Mouse (Mus musculus) liver, postnatal 0 days (tissue): ENCODE data around the gene Nsmf. TPM values are rescaled to one million over a fixed set of nuclear protein-coding genes. Genes with fewer than 3 reads are reported as not detected.

Source experiments
- ATAC-seq: fragments of 200-750 bp; cut with Nextera tagmentation; 2 replicates; pipeline ENCODE4 v1.8.0; 2017; ENCODE audit warnings: mild to moderate bottlenecking, moderate library complexity
- DNase-seq: peaks from one replicate; pipeline ENCODE4 v3.0.0-alpha.2; 2016
- H3K27ac ChIP-seq: fragments of 300-500 bp; sonication (generic); 2 replicates; pipeline ENCODE4 v1.5.1; 2014; ENCODE audit warnings: antibody characterized with exemption, moderate library complexity, mild to moderate bottlenecking, low read depth
- H3K27me3 ChIP-seq: fragments of 300-500 bp; sonication (generic); 2 replicates; pipeline ENCODE4 v1.6.1; 2014; ENCODE audit warnings: low read length, control low read depth, mixed read lengths; ENCODE audit not compliant: insufficient read depth
- H3K36me3 ChIP-seq: fragments of 300-500 bp; sonication (generic); replicated peaks from 2 replicates; pipeline ENCODE4 v1.6.1; 2014; ENCODE audit warnings: mild to moderate bottlenecking, control low read depth, low read length, moderate library complexity, mixed read lengths; ENCODE audit not compliant: insufficient read depth
- H3K4me1 ChIP-seq: fragments of 300-500 bp; sonication (generic); 2 replicates; pipeline ENCODE4 v1.6.1; 2014; ENCODE audit warnings: antibody characterized with exemption, mild to moderate bottlenecking, control low read depth; ENCODE audit not compliant: insufficient read depth
- H3K4me2 ChIP-seq: fragments of 300-500 bp; sonication (generic); 2 replicates; pipeline ENCODE4 v1.6.1; 2014; ENCODE audit warnings: low read depth, mild to moderate bottlenecking, low read length, moderate library complexity, mixed read lengths
- H3K4me3 ChIP-seq: fragments of 300-500 bp; sonication (generic); 2 replicates; pipeline ENCODE4 v1.5.1; 2014; ENCODE audit warnings: low read depth, low read length
- H3K9ac ChIP-seq: fragments of 300-500 bp; sonication (generic); replicated peaks from 2 replicates; pipeline ENCODE4 v1.6.1; 2014; ENCODE audit warnings: mild to moderate bottlenecking, moderate library complexity
- H3K9me3 ChIP-seq: fragments of 300-500 bp; sonication (generic); 2 replicates; pipeline ENCODE4 v1.6.1; 2016; ENCODE audit warnings: mild to moderate bottlenecking, control low read depth, low read length, mixed read lengths
- CTCF ChIP-seq: sonication (generic); IDR thresholded peaks from 2 replicates; pipeline ENCODE4 v1.5.1; 2016; ENCODE audit warnings: antibody characterized with exemption, low read depth
- EP300 ChIP-seq: IDR thresholded peaks from 2 replicates; pipeline ENCODE4 v1.6.1; 2016; ENCODE audit warnings: antibody characterized with exemption, low read depth, mild to moderate bottlenecking
- WGBS: fragments of 180-500 bp; shearing (Covaris S2); extraction: QIAGEN DNeasy Blood & Tissue Kit; methylation state at CpG from one replicate; pipeline ENCODE4 v1.1.7; 2014; ENCODE audit not compliant: insufficient replicate concordance; 5-methylcytosine and 5-hydroxymethylcytosine counted together
- polyA plus RNA-seq: library from polyadenylated mRNA; unstranded; fragments of >200 nt; fragmentation: Nextera tagmentation; extraction: Ambion mirVana; gene quantifications from 2 replicates; pipeline ENCODE4 v1.2.1, GENCODE M21; 2015

Gene Nsmf
- polyA plus RNA-seq, 1 experiment from 2014 or later = 29.0 TPM

DNA sequence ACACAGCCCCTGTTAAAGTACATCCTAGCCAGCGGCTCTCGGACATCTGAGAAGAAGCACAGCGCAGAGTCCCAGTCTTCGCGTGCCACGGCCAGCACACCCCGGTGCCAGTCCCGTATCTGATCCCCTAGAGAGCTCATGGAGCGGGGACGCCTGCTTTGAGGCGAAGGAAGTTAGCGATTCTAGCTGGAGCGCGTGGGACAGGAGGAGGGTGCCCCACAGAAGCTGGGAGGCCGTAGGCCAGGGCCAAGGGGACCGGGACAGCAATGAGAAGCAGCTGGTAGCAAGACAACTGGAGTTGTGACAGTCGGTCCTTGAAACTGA lies 40.6 kb downstream of the Nsmf start:
- H3K27me3 ChIP-seq = no peaks in the 10 kb centered on the region
- no peaks in the 10 kb centered on the region for H3K36me3 ChIP-seq
- H3K4me1 ChIP-seq = peaks cover 12% of the 10 kb centered on the region
- H3K4me3 ChIP-seq = peak overlapping the region; percentile 15; the same call in 1 of the 2 replicates
- no peaks in the 10 kb centered on the region for H3K9me3 ChIP-seq
- no peak for DNase-seq
- WGBS = 45% methylated on average over 17 of the region's 17 CpGs
- ATAC-seq = peak; percentile 30
- TF ChIP-seq EP300 = no peak
- no peak for TF ChIP-seq CTCF
- H3K9ac ChIP-seq = peak overlapping the region; percentile 47; the same call in 1 of the 2 replicates
- peak overlapping the region; percentile 65 for H3K4me2 ChIP-seq
- H3K27ac ChIP-seq = no peak overlapping the region

DNA sequence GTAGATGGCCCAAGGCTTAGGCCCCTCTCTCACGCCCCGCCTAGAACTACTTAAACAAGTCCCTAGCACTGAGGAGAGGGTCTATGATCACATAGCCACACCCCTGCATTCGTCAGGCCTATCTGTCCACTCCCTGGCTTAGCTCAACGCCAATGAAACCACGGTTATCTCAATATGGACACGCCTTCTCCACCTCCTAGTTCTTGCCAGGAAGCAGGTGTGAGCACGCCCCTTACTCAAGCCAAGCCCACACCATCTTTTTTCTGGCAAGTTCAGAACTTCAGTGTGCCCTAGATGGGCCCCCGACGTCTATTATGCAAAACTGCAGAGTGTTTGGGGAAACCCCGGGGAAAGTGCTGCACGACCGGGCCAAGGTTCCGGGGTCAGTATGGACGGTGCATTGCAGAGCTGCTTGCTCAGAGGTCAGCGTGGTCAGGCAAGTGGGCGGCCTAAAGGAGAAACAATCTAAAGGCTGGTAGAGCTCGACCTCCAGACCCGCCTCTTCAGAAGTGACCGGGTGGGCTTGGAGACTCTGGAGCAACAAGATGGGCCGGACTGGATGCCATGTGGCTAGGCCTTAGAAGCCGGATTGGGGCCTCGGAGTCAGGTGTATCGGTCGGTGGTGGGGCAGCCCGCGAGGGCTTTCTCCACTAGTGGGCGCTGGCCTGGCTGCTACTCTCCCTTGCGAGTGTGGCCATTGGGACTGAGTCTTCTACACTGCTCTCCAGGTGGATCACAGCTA lies 41.1 kb downstream of the Nsmf start, which contains the start of gene Noxa1:
Gene Noxa1, minus strand, starts transcription at position 41 of the 742 bp plus-strand sequence.
- H3K9me3 ChIP-seq = no peaks in the 10 kb centered on the region
- no peaks in the 10 kb centered on the region for H3K36me3 ChIP-seq
- H3K9ac ChIP-seq = peak within 1 kb of the TSS; percentile 47; the same call in 1 of the 2 replicates
- TF ChIP-seq CTCF (peak; percentile 41), EP300 (no peak)
- no peak within 1 kb of the TSS for H3K27ac ChIP-seq
- peaks cover 12% of the 10 kb centered on the region for H3K4me1 ChIP-seq
- WGBS = 31% methylated on average over 28 of the region's 28 CpGs
- H3K27me3 ChIP-seq = no peaks in the 10 kb centered on the region
- H3K4me3 ChIP-seq = peak within 1 kb of the TSS; percentile 15; the same call in 1 of the 2 replicates
- peak; percentile 46 for DNase-seq
- peak within 1 kb of the TSS; percentile 65 for H3K4me2 ChIP-seq
- ATAC-seq = peak; percentile 91

DNA sequence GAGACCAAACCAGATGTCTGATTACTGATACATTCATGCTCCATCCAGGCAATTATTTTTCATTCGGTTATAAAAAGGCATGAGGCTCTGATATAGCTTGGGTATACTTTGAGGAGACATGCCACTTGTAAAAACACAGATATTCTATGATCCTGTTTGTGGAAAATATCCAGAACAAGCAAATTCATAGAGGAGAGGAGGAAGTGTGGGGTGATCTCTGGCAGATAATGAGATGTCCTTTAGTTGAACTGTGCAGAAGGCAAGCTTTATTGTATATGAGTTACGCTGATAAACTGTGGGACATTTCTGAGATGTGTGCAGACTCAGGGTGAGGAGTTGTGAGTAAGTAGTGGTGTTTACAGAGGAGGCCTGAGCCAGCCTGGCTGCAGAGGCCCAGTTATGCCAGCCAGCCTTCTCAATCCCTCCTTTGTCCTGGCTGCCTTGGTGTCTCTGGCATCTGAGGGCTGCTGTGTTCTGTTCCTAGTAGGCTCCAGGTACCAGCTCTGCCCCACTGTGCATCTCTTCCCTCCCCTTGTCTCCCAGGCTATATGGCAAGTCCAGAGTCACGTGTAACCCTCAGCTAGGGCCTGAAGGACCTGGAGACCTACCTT lies 44.0 kb downstream of the Nsmf start:
- TF ChIP-seq EP300 (no peak), CTCF (no peak)
- Histone ChIP-seq H3K4me2 (no peak overlapping the region), H3K9ac (no peak overlapping the region), H3K4me1 (peaks cover 12% of the 10 kb centered on the region), H3K4me3 (no peak overlapping the region), H3K36me3 (no peaks in the 10 kb centered on the region), H3K27ac (no peak overlapping the region), H3K9me3 (no peaks in the 10 kb centered on the region), H3K27me3 (no peaks in the 10 kb centered on the region)
- 57% methylated on average over 3 of the region's 3 CpGs for WGBS
- no peak for ATAC-seq
- DNase-seq = no peak

DNA sequence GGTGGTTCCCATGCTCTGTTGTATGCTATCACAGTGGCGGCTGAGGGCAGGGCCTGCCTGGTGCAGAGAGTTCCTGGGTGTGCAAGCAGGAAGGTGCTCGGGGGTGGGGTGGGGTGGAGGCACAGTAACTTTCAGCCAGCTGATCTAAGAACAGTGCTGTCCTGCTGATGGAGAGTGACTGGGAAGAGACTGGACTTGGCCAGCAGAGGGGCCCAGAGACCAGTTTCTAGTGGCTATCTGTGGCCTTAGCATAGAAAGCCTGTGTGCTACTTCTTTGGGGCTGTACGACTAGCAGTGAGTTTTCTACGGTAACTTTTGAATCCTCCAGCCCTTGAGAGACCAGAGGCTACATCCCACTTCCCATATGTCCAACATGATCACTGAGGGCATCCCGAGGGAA lies 44.8 kb downstream of the Nsmf start:
- H3K4me3 ChIP-seq = no peak overlapping the region
- H3K27ac ChIP-seq = no peak overlapping the region
- peak; percentile 14; the same call in 1 of the 2 replicates for ATAC-seq
- H3K4me2 ChIP-seq = no peak overlapping the region
- no peaks in the 10 kb centered on the region for H3K9me3 ChIP-seq
- H3K4me1 ChIP-seq = peaks cover 12% of the 10 kb centered on the region
- DNase-seq = peak; percentile 49
- 46% methylated on average over 5 of the region's 5 CpGs for WGBS
- no peaks in the 10 kb centered on the region for H3K36me3 ChIP-seq
- TF ChIP-seq EP300 (no peak), CTCF (peak; percentile 64)
- H3K9ac ChIP-seq = no peak overlapping the region
- H3K27me3 ChIP-seq = no peaks in the 10 kb centered on the region

DNA sequence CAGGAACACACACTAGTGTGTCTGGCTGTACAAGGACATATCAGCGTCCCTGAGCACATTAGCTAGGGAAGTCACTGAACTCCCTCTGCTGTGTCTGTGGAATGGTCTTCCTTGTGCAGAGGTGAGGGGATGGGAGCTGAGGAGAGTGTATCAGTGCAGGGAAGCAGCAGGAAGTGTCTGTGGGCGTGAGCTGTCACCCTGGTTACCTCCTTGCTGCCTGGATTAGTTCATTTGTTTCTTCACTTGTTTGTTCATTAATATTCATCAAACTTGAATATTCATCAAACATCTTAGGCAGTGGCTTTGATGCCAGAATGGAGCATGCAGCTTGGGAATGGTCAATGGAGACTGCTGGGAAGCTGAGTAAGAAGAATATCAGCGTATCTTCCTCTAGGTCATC lies 45.5 kb downstream of the Nsmf start:
- Histone ChIP-seq H3K9ac (no peak overlapping the region), H3K4me1 (peaks cover 10% of the 10 kb centered on the region), H3K27me3 (no peaks in the 10 kb centered on the region), H3K9me3 (no peaks in the 10 kb centered on the region), H3K4me2 (no peak overlapping the region), H3K36me3 (no peaks in the 10 kb centered on the region), H3K4me3 (no peak overlapping the region), H3K27ac (no peak overlapping the region)
- ATAC-seq (no peak), DNase-seq (no peak)
- TF ChIP-seq CTCF (no peak), EP300 (no peak)
- 56% methylated on average over 3 of the region's 3 CpGs for WGBS

DNA sequence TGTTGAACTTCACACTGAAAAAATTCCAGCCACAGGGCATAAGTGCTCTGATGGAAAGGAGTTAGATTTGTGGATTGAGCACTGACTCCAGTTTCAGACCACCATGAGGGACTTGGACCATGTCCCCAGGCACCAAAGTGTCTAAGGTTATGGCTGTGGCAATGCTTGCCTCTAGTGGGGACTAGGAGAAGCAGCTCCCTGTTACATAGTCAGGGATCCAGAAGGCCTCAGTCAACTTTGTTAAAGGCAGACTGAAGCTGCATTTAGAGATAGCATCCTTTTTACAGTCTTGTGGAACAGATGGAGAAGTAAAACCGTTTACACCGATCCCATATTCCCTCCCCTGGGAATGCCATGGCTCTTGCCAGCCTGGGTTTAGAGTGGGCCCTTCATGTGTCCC lies 50.0 kb downstream of the Nsmf start:
- ATAC-seq = no peak
- Histone ChIP-seq H3K27ac (no peak overlapping the region), H3K4me3 (no peak overlapping the region), H3K27me3 (no peaks in the 10 kb centered on the region), H3K9ac (no peak overlapping the region), H3K36me3 (no peaks in the 10 kb centered on the region), H3K9me3 (no peaks in the 10 kb centered on the region), H3K4me1 (peaks cover 8% of the 10 kb centered on the region; the same call in 1 of the 2 replicates), H3K4me2 (no peak overlapping the region)
- 90% methylated on average over 2 of the region's 2 CpGs for WGBS
- TF ChIP-seq CTCF (no peak), EP300 (no peak)
- DNase-seq = no peak
